Mouse (Mus musculus) brain, embryonic 14.5 days (tissue): ENCODE measurements around the gene Iqch. TPM values are rescaled to one million over a fixed set of nuclear protein-coding genes. Genes with fewer than 3 reads are reported as not detected.

Experiments used
- DNase-seq: peaks from one replicate; pipeline ENCODE4 v3.0.0-alpha.2; 2011; ENCODE audit warnings: low read depth
- CTCF ChIP-seq: fragments of 200-500 bp; IDR thresholded peaks from 2 replicates; pipeline ENCODE4 v1.5.1; 2012; ENCODE audit warnings: inconsistent platforms, mild to moderate bottlenecking, moderate library complexity, borderline replicate concordance; ENCODE audit not compliant: insufficient read depth, insufficient read length; ENCODE audit errors: extremely low read depth
- POLR2A ChIP-seq: fragments of 200-500 bp; IDR thresholded peaks from 2 replicates; pipeline ENCODE4 v1.6.1; 2012; ENCODE audit warnings: mild to moderate bottlenecking, inconsistent platforms, borderline replicate concordance; ENCODE audit not compliant: poor library complexity, insufficient read depth, insufficient read length, severe bottlenecking; ENCODE audit errors: extremely low read depth
- polyA plus RNA-seq: library from polyadenylated mRNA; depleted of rRNA; stranded (reverse); fragments of >200 nt; gene quantifications from 2 replicates; pipeline ENCODE4 v1.2.3, GENCODE M21; 2012

The Iqch gene
- polyA plus RNA-seq, 1 experiment, result 0.11 TPM

- TF ChIP-seq CTCF (no peak), POLR2A (no peak)
These were observed 7.0 kb upstream of the Iqch start for GRCm38 (mm10) chr9:63609246-63609645.

GRCm38 (mm10) chr9:63608006-63608405, 5.7 kb upstream of the Iqch start:
- TF ChIP-seq CTCF (no peak), POLR2A (no peak)
- DNase-seq, result no peak

More at GRCm38 (mm10) chr9:63609246-63609645, 7.0 kb upstream of the Iqch start:
- no peak for DNase-seq

- TF ChIP-seq POLR2A (no peak), CTCF (peak; percentile 14; the same call in 1 of the 2 replicates)
- DNase-seq, result no peak
These were observed 4.3 kb upstream of the Iqch start for GRCm38 (mm10) chr9:63606594-63606993.

- TF ChIP-seq POLR2A (no peak), CTCF (no peak)
- DNase-seq, result no peak
These were observed 1.6 kb upstream of the Iqch start for GRCm38 (mm10) chr9:63603849-63604248.

GRCm38 (mm10) chr9:63596660-63597059, 5.6 kb downstream of the Iqch start:
- peak; percentile 48 for DNase-seq
- TF ChIP-seq CTCF, result no peak
- no peak for TF ChIP-seq POLR2A

GRCm38 (mm10) chr9:63595652-63596051, 6.6 kb downstream of the Iqch start:
- DNase-seq, result peak; percentile 67
- no peak for TF ChIP-seq CTCF
- TF ChIP-seq POLR2A, result no peak

GRCm38 (mm10) chr9:63595032-63595431, 7.3 kb downstream of the Iqch start:
- TF ChIP-seq POLR2A (no peak), CTCF (no peak)

GRCm38 (mm10) chr9:63591661-63592256, 10.5 kb downstream of the Iqch start:
- no peak for TF ChIP-seq CTCF
- no peak for TF ChIP-seq POLR2A
- no peak for DNase-seq

More at GRCm38 (mm10) chr9:63595032-63595431, 7.3 kb downstream of the Iqch start:
- no peak for DNase-seq

- TF ChIP-seq CTCF, result no peak
- TF ChIP-seq POLR2A, result no peak
- DNase-seq, result no peak
These were observed 11.7 kb downstream of the Iqch start for GRCm38 (mm10) chr9:63590592-63590991.

- TF ChIP-seq POLR2A, result no peak
- no peak for TF ChIP-seq CTCF
- no peak for DNase-seq
These were observed 13.1 kb downstream of the Iqch start for GRCm38 (mm10) chr9:63589209-63589608.

GRCm38 (mm10) chr9:63585251-63585650, 17.0 kb downstream of the Iqch start:
- no peak for DNase-seq
- TF ChIP-seq CTCF (no peak), POLR2A (no peak)

- no peak for DNase-seq
- no peak for TF ChIP-seq CTCF
- TF ChIP-seq POLR2A, result no peak
These were observed 20.5 kb downstream of the Iqch start for GRCm38 (mm10) chr9:63581778-63582177.
